Mouse (Mus musculus): ENCODE measurements around the gene Slc44a1. TPM values are rescaled to one million over a fixed set of nuclear protein-coding genes. Genes with fewer than 3 reads are reported as not detected.

Slc44a1 gene
- polyA plus RNA-seq, 1 experiment from 2014 or later: 10.8 TPM

GRCm38 (mm10) chr4:53522655-53523054 is 82.4 kb downstream of the Slc44a1 start:
- ATAC-seq (ENCODE audit: low FRiP score): no peak
- no peak overlapping the region for H3K9ac ChIP-seq (replicated peaks)
- no peak overlapping the region for H3K4me3 ChIP-seq (replicated peaks)
- H3K27ac ChIP-seq (replicated peaks): no peak overlapping the region
- no peak overlapping the region for H3K4me2 ChIP-seq
- H3K4me1 ChIP-seq: no peaks in the 10 kb centered on the region
- 82% methylated on average over 8 of the region's 8 CpGs for WGBS
- H3K36me3 ChIP-seq: no peaks in the 10 kb centered on the region
- no peaks in the 10 kb centered on the region for H3K27me3 ChIP-seq (replicated peaks)
- no peaks in the 10 kb centered on the region for H3K9me3 ChIP-seq (replicated peaks)

- Histone ChIP-seq H3K36me3 (no peaks in the 10 kb centered on the region), H3K27ac (replicated peaks) (no peak overlapping the region), H3K4me1 (no peaks in the 10 kb centered on the region), H3K4me2 (no peak overlapping the region), H3K9ac (replicated peaks) (no peak overlapping the region), H3K4me3 (replicated peaks) (no peak overlapping the region), H3K27me3 (replicated peaks) (no peaks in the 10 kb centered on the region), H3K9me3 (replicated peaks) (no peaks in the 10 kb centered on the region)
- ATAC-seq (ENCODE audit: low FRiP score): no peak
- 90% methylated on average over 6 of the region's 6 CpGs for WGBS
Measured at GRCm38 (mm10) chr4:53525503-53525902, 85.3 kb downstream of the Slc44a1 start.

- H3K36me3 ChIP-seq: no peaks in the 10 kb centered on the region
- H3K27ac ChIP-seq (replicated peaks): no peak overlapping the region
- no peak overlapping the region for H3K4me2 ChIP-seq
- no peak overlapping the region for H3K4me3 ChIP-seq (replicated peaks)
- no peaks in the 10 kb centered on the region for H3K27me3 ChIP-seq (replicated peaks)
- H3K4me1 ChIP-seq: no peaks in the 10 kb centered on the region
- ATAC-seq (ENCODE audit: low FRiP score): no peak
- H3K9ac ChIP-seq (replicated peaks): no peak overlapping the region
- H3K9me3 ChIP-seq (replicated peaks): no peaks in the 10 kb centered on the region
- WGBS: 82% methylated on average over 1 of the region's 1 CpGs
Measured at GRCm38 (mm10) chr4:53525994-53526393, 85.8 kb downstream of the Slc44a1 start.

GRCm38 (mm10) chr4:53526446-53526845 is 86.2 kb downstream of the Slc44a1 start:
- Histone ChIP-seq H3K9ac (replicated peaks) (no peak overlapping the region), H3K36me3 (no peaks in the 10 kb centered on the region), H3K4me3 (replicated peaks) (no peak overlapping the region), H3K27me3 (replicated peaks) (no peaks in the 10 kb centered on the region), H3K4me2 (no peak overlapping the region), H3K9me3 (replicated peaks) (no peaks in the 10 kb centered on the region), H3K4me1 (no peaks in the 10 kb centered on the region), H3K27ac (replicated peaks) (no peak overlapping the region)
- no peak for ATAC-seq (ENCODE audit: low FRiP score)
- WGBS: 68% methylated on average over 2 of the region's 2 CpGs

GRCm38 (mm10) chr4:53535795-53536194 is 95.6 kb downstream of the Slc44a1 start:
- Histone ChIP-seq H3K27me3 (replicated peaks) (no peaks in the 10 kb centered on the region), H3K36me3 (no peaks in the 10 kb centered on the region), H3K4me3 (replicated peaks) (no peak overlapping the region), H3K27ac (replicated peaks) (no peak overlapping the region), H3K9ac (replicated peaks) (no peak overlapping the region), H3K9me3 (replicated peaks) (no peaks in the 10 kb centered on the region), H3K4me2 (no peak overlapping the region), H3K4me1 (no peaks in the 10 kb centered on the region)
- 88% methylated on average over 12 of the region's 12 CpGs for WGBS
- ATAC-seq (ENCODE audit: low FRiP score): no peak

GRCm38 (mm10) chr4:53537101-53537500 is 96.9 kb downstream of the Slc44a1 start:
- ATAC-seq (ENCODE audit: low FRiP score): no peak
- Histone ChIP-seq H3K4me3 (replicated peaks) (no peak overlapping the region), H3K9ac (replicated peaks) (no peak overlapping the region), H3K36me3 (no peaks in the 10 kb centered on the region), H3K27me3 (replicated peaks) (no peaks in the 10 kb centered on the region), H3K9me3 (replicated peaks) (no peaks in the 10 kb centered on the region), H3K27ac (replicated peaks) (no peak overlapping the region), H3K4me1 (no peaks in the 10 kb centered on the region), H3K4me2 (no peak overlapping the region)

- Histone ChIP-seq H3K36me3 (no peaks in the 10 kb centered on the region), H3K27me3 (replicated peaks) (no peaks in the 10 kb centered on the region), H3K4me2 (no peak overlapping the region), H3K9ac (replicated peaks) (no peak overlapping the region), H3K9me3 (replicated peaks) (no peaks in the 10 kb centered on the region), H3K27ac (replicated peaks) (no peak overlapping the region), H3K4me1 (no peaks in the 10 kb centered on the region), H3K4me3 (replicated peaks) (no peak overlapping the region)
- no peak for ATAC-seq (ENCODE audit: low FRiP score)
- 69% methylated on average over 2 of the region's 2 CpGs for WGBS
Measured at GRCm38 (mm10) chr4:53537539-53537938, 97.3 kb downstream of the Slc44a1 start.

GRCm38 (mm10) chr4:53538600-53538999 is 98.4 kb downstream of the Slc44a1 start:
- no peak overlapping the region for H3K27ac ChIP-seq (replicated peaks)
- 81% methylated on average over 11 of the region's 11 CpGs for WGBS
- H3K4me2 ChIP-seq: no peak overlapping the region
- H3K4me1 ChIP-seq: no peaks in the 10 kb centered on the region
- H3K9me3 ChIP-seq (replicated peaks): no peaks in the 10 kb centered on the region
- ATAC-seq (ENCODE audit: low FRiP score): peak; percentile 57; the same call in 1 of the 2 replicates
- H3K9ac ChIP-seq (replicated peaks): no peak overlapping the region
- no peak overlapping the region for H3K4me3 ChIP-seq (replicated peaks)
- peaks cover 5% of the 10 kb centered on the region for H3K36me3 ChIP-seq
- H3K27me3 ChIP-seq (replicated peaks): no peaks in the 10 kb centered on the region

GRCm38 (mm10) chr4:53539929-53540328 is 99.7 kb downstream of the Slc44a1 start:
- Histone ChIP-seq H3K36me3 (peaks cover 12% of the 10 kb centered on the region), H3K9ac (replicated peaks) (no peak overlapping the region), H3K27me3 (replicated peaks) (no peaks in the 10 kb centered on the region), H3K9me3 (replicated peaks) (no peaks in the 10 kb centered on the region), H3K4me1 (no peaks in the 10 kb centered on the region), H3K4me3 (replicated peaks) (no peak overlapping the region), H3K4me2 (no peak overlapping the region), H3K27ac (replicated peaks) (no peak overlapping the region)
- ATAC-seq (ENCODE audit: low FRiP score): no peak
- 95% methylated on average over 11 of the region's 11 CpGs for WGBS

GRCm38 (mm10) chr4:53543421-53543820 is 103.2 kb downstream of the Slc44a1 start:
- H3K27me3 ChIP-seq (replicated peaks): no peaks in the 10 kb centered on the region
- peaks cover 24% of the 10 kb centered on the region for H3K36me3 ChIP-seq
- no peak overlapping the region for H3K9ac ChIP-seq (replicated peaks)
- no peak overlapping the region for H3K4me3 ChIP-seq (replicated peaks)
- no peaks in the 10 kb centered on the region for H3K4me1 ChIP-seq
- H3K4me2 ChIP-seq: no peak overlapping the region
- WGBS: 88% methylated on average over 8 of the region's 8 CpGs
- no peaks in the 10 kb centered on the region for H3K9me3 ChIP-seq (replicated peaks)
- no peak for ATAC-seq (ENCODE audit: low FRiP score)
- no peak overlapping the region for H3K27ac ChIP-seq (replicated peaks)

GRCm38 (mm10) chr4:53544889-53545288 is 104.7 kb downstream of the Slc44a1 start:
- 85% methylated on average over 1 of the region's 1 CpGs for WGBS

GRCm38 (mm10) chr4:53547381-53547780 is 107.2 kb downstream of the Slc44a1 start:
- WGBS: 95% methylated on average over 5 of the region's 5 CpGs
- Histone ChIP-seq H3K4me3 (replicated peaks) (no peak overlapping the region), H3K9ac (replicated peaks) (no peak overlapping the region), H3K4me2 (no peak overlapping the region), H3K4me1 (no peaks in the 10 kb centered on the region), H3K27me3 (replicated peaks) (no peaks in the 10 kb centered on the region), H3K9me3 (replicated peaks) (no peaks in the 10 kb centered on the region), H3K27ac (replicated peaks) (no peak overlapping the region), H3K36me3 (peaks cover 24% of the 10 kb centered on the region)
- no peak for ATAC-seq (ENCODE audit: low FRiP score)

More at GRCm38 (mm10) chr4:53544889-53545288, 104.7 kb downstream of the Slc44a1 start:
- ATAC-seq (ENCODE audit: low FRiP score): no peak
- H3K9me3 ChIP-seq (replicated peaks): no peaks in the 10 kb centered on the region
- H3K4me3 ChIP-seq (replicated peaks): no peak overlapping the region
- H3K27me3 ChIP-seq (replicated peaks): no peaks in the 10 kb centered on the region
- H3K4me2 ChIP-seq: no peak overlapping the region
- H3K36me3 ChIP-seq: peaks cover 24% of the 10 kb centered on the region
- no peak overlapping the region for H3K9ac ChIP-seq (replicated peaks)
- H3K27ac ChIP-seq (replicated peaks): no peak overlapping the region
- H3K4me1 ChIP-seq: no peaks in the 10 kb centered on the region

GRCm38 (mm10) chr4:53549375-53549774 is 109.2 kb downstream of the Slc44a1 start:
- Histone ChIP-seq H3K27ac (replicated peaks) (no peak overlapping the region), H3K4me2 (no peak overlapping the region), H3K9ac (replicated peaks) (no peak overlapping the region), H3K9me3 (replicated peaks) (no peaks in the 10 kb centered on the region), H3K27me3 (replicated peaks) (no peaks in the 10 kb centered on the region), H3K36me3 (peaks cover 25% of the 10 kb centered on the region), H3K4me3 (replicated peaks) (no peak overlapping the region), H3K4me1 (no peaks in the 10 kb centered on the region)
- ATAC-seq (ENCODE audit: low FRiP score): no peak
- 82% methylated on average over 4 of the region's 4 CpGs for WGBS
